Mouse (Mus musculus) heart, embryonic 12.5 days (tissue): ENCODE data around the gene Gja5. TPM values are rescaled to one million over a fixed set of nuclear protein-coding genes. Genes with fewer than 3 reads are reported as not detected.
A peak's percentile ranks its signal among the peaks of the same experiment; 100 is the strongest.

ENCODE experiments used
- ATAC-seq: fragments of 200-750 bp; cut with Nextera tagmentation; 2 replicates; pipeline ENCODE4 v1.8.0; 2017; ENCODE audit warnings: moderate TSS enrichment, moderate library complexity; ENCODE audit not compliant: insufficient number of reproducible peaks, low FRiP score
- H3K27ac ChIP-seq: fragments of 300-500 bp; sonication (generic); 2 replicates; pipeline ENCODE4 v1.5.1; 2016; ENCODE audit warnings: mild to moderate bottlenecking, moderate library complexity; ENCODE audit not compliant: poor library complexity, severe bottlenecking
- H3K27me3 ChIP-seq: fragments of 300-500 bp; sonication (generic); replicated peaks from 2 replicates; pipeline ENCODE4 v1.6.1; 2016; ENCODE audit warnings: mild to moderate bottlenecking, moderate library complexity
- H3K36me3 ChIP-seq: fragments of 300-500 bp; sonication (generic); 2 replicates; pipeline ENCODE4 v1.6.1; 2016; ENCODE audit warnings: mild to moderate bottlenecking, moderate library complexity
- H3K4me1 ChIP-seq: fragments of 300-500 bp; sonication (generic); replicated peaks from 2 replicates; pipeline ENCODE4 v1.6.1; 2016; ENCODE audit warnings: mild to moderate bottlenecking
- H3K4me2 ChIP-seq: fragments of 300-500 bp; sonication (generic); 2 replicates; pipeline ENCODE4 v1.6.1; 2016; ENCODE audit warnings: mild to moderate bottlenecking, moderate library complexity
- H3K4me3 ChIP-seq: fragments of 300-500 bp; sonication (generic); 2 replicates; pipeline ENCODE4 v1.5.1; 2016; ENCODE audit warnings: mild to moderate bottlenecking
- H3K9ac ChIP-seq: fragments of 300-500 bp; sonication (generic); 2 replicates; pipeline ENCODE4 v1.6.1; 2016; ENCODE audit warnings: mild to moderate bottlenecking, moderate library complexity
- H3K9me3 ChIP-seq: fragments of 300-500 bp; sonication (generic); replicated peaks from 2 replicates; pipeline ENCODE4 v1.6.1; 2016; ENCODE audit warnings: mild to moderate bottlenecking, moderate library complexity
- WGBS: fragments of 180-500 bp; shearing (Covaris S2); methylation state at CpG from one replicate; pipeline ENCODE4 v1.1.7; 2016; 5-methylcytosine and 5-hydroxymethylcytosine counted together
- polyA plus RNA-seq: library from polyadenylated mRNA; unstranded; fragments of >200 nt; fragmentation: Nextera tagmentation; extraction: Ambion mirVana; gene quantifications from 2 replicates; pipeline ENCODE4 v1.2.1, GENCODE M21; 2016

Gja5 gene
- polyA plus RNA-seq, 1 experiment from 2014 or later: 151 TPM

GRCm38 (mm10) chr3:96979020-96979419 is 74.5 kb downstream of the Gja5 start:
- WGBS: 79% methylated on average over 3 of the region's 3 CpGs
- H3K27me3 ChIP-seq: no peaks in the 10 kb centered on the region

GRCm38 (mm10) chr3:96981833-96982232 is 77.3 kb downstream of the Gja5 start:
- WGBS: 49% methylated on average over 3 of the region's 3 CpGs
- Histone ChIP-seq H3K4me2 (no peak overlapping the region), H3K4me3 (no peak overlapping the region), H3K9ac (no peak overlapping the region), H3K9me3 (no peaks in the 10 kb centered on the region), H3K4me1 (peaks cover 12% of the 10 kb centered on the region), H3K36me3 (no peaks in the 10 kb centered on the region), H3K27ac (no peak overlapping the region), H3K27me3 (no peaks in the 10 kb centered on the region)
- ATAC-seq: no peak

More at GRCm38 (mm10) chr3:96979020-96979419, 74.5 kb downstream of the Gja5 start:
- Histone ChIP-seq H3K27ac (no peak overlapping the region), H3K4me3 (no peak overlapping the region), H3K4me2 (no peak overlapping the region), H3K4me1 (peaks cover 21% of the 10 kb centered on the region), H3K9me3 (no peaks in the 10 kb centered on the region), H3K9ac (no peak overlapping the region), H3K36me3 (no peaks in the 10 kb centered on the region)
- no peak for ATAC-seq

- no peak overlapping the region for H3K27ac ChIP-seq
- H3K4me3 ChIP-seq: no peak overlapping the region
- no peak overlapping the region for H3K9ac ChIP-seq
- H3K27me3 ChIP-seq: no peaks in the 10 kb centered on the region
- no peak for ATAC-seq
- H3K4me2 ChIP-seq: no peak overlapping the region
- H3K36me3 ChIP-seq: no peaks in the 10 kb centered on the region
- H3K9me3 ChIP-seq: no peaks in the 10 kb centered on the region
- 65% methylated on average over 2 of the region's 2 CpGs for WGBS
- peaks cover 12% of the 10 kb centered on the region for H3K4me1 ChIP-seq
Measured at GRCm38 (mm10) chr3:96982666-96983065, 78.2 kb downstream of the Gja5 start.

GRCm38 (mm10) chr3:96992526-96992925 is 88.0 kb downstream of the Gja5 start:
- H3K9me3 ChIP-seq: no peaks in the 10 kb centered on the region
- no peaks in the 10 kb centered on the region for H3K27me3 ChIP-seq
- H3K4me2 ChIP-seq: no peak overlapping the region
- H3K36me3 ChIP-seq: no peaks in the 10 kb centered on the region
- H3K4me1 ChIP-seq: peaks cover 15% of the 10 kb centered on the region
- H3K27ac ChIP-seq: no peak overlapping the region
- H3K4me3 ChIP-seq: no peak overlapping the region
- H3K9ac ChIP-seq: no peak overlapping the region
- no peak for ATAC-seq
- 35% methylated on average over 3 of the region's 3 CpGs for WGBS

GRCm38 (mm10) chr3:96997770-96998169 is 93.3 kb downstream of the Gja5 start:
- Histone ChIP-seq H3K27ac (no peak overlapping the region), H3K9ac (no peak overlapping the region), H3K9me3 (no peaks in the 10 kb centered on the region), H3K36me3 (no peaks in the 10 kb centered on the region), H3K4me1 (peaks cover 17% of the 10 kb centered on the region), H3K4me3 (no peak overlapping the region), H3K27me3 (peaks cover 11% of the 10 kb centered on the region; the same call in 1 of the 2 replicates), H3K4me2 (no peak overlapping the region)
- no peak for ATAC-seq
- WGBS: 47% methylated on average over 6 of the region's 6 CpGs

GRCm38 (mm10) chr3:97003111-97003510 is 98.6 kb downstream of the Gja5 start:
- no peak overlapping the region for H3K27ac ChIP-seq
- H3K36me3 ChIP-seq: no peaks in the 10 kb centered on the region
- H3K27me3 ChIP-seq: peaks cover 29% of the 10 kb centered on the region
- no peak overlapping the region for H3K9ac ChIP-seq
- peaks cover 6% of the 10 kb centered on the region; the same call in 1 of the 2 replicates for H3K4me1 ChIP-seq
- H3K4me2 ChIP-seq: no peak overlapping the region
- WGBS: 87% methylated on average over 10 of the region's 10 CpGs
- no peak overlapping the region for H3K4me3 ChIP-seq
- no peak for ATAC-seq
- H3K9me3 ChIP-seq: no peaks in the 10 kb centered on the region

- H3K4me2 ChIP-seq: no peak overlapping the region
- no peak for ATAC-seq
- H3K9ac ChIP-seq: no peak overlapping the region
- no peak overlapping the region for H3K27ac ChIP-seq
- H3K4me1 ChIP-seq: 0 out of 2 replicates have a peak, but pooled peaks cover 5% of the 10 kb centered on the region
- 71% methylated on average over 4 of the region's 4 CpGs for WGBS
- H3K9me3 ChIP-seq: no peaks in the 10 kb centered on the region
- peaks cover 31% of the 10 kb centered on the region for H3K27me3 ChIP-seq
- no peaks in the 10 kb centered on the region for H3K36me3 ChIP-seq
- H3K4me3 ChIP-seq: no peak overlapping the region
Measured at GRCm38 (mm10) chr3:97004509-97004908, 100.0 kb downstream of the Gja5 start.

- Histone ChIP-seq H3K36me3 (no peaks in the 10 kb centered on the region), H3K4me3 (no peak overlapping the region), H3K4me2 (no peak overlapping the region), H3K4me1 (0 out of 2 replicates have a peak, but pooled peaks cover 5% of the 10 kb centered on the region), H3K9me3 (no peaks in the 10 kb centered on the region), H3K27me3 (peaks cover 32% of the 10 kb centered on the region), H3K27ac (no peak overlapping the region), H3K9ac (no peak overlapping the region)
- no peak for ATAC-seq
- 65% methylated on average over 3 of the region's 3 CpGs for WGBS
Measured at GRCm38 (mm10) chr3:97007010-97007448, 102.5 kb downstream of the Gja5 start.

GRCm38 (mm10) chr3:97025226-97025625 is 120.7 kb downstream of the Gja5 start:
- no peak overlapping the region for H3K9ac ChIP-seq
- peaks cover 17% of the 10 kb centered on the region for H3K27me3 ChIP-seq
- no peaks in the 10 kb centered on the region for H3K36me3 ChIP-seq
- H3K9me3 ChIP-seq: 0 out of 2 replicates have a peak, but pooled peaks cover 3% of the 10 kb centered on the region
- peaks cover 11% of the 10 kb centered on the region for H3K4me1 ChIP-seq
- 58% methylated on average over 5 of the region's 5 CpGs for WGBS
- no peak overlapping the region for H3K27ac ChIP-seq
- no peak overlapping the region for H3K4me2 ChIP-seq
- no peak for ATAC-seq
- no peak overlapping the region for H3K4me3 ChIP-seq

GRCm38 (mm10) chr3:97032053-97032496 is 127.6 kb downstream of the Gja5 start:
- Histone ChIP-seq H3K4me3 (peak overlapping the region; percentile 51), H3K4me2 (peak overlapping the region; percentile 65), H3K9me3 (0 out of 2 replicates have a peak, but pooled peaks cover 3% of the 10 kb centered on the region), H3K27ac (peak overlapping the region; percentile 80), H3K9ac (peak overlapping the region; percentile 70), H3K4me1 (peaks cover 49% of the 10 kb centered on the region), H3K27me3 (peaks cover 41% of the 10 kb centered on the region), H3K36me3 (no peaks in the 10 kb centered on the region)
- ATAC-seq: peak; percentile 58
- 0% methylated on average over 10 of the region's 10 CpGs for WGBS

- Histone ChIP-seq H3K4me2 (peak overlapping the region; percentile 65), H3K9me3 (no peaks in the 10 kb centered on the region), H3K27me3 (peaks cover 36% of the 10 kb centered on the region), H3K27ac (peak overlapping the region; percentile 41), H3K4me3 (no peak overlapping the region), H3K4me1 (peaks cover 82% of the 10 kb centered on the region), H3K9ac (no peak overlapping the region), H3K36me3 (no peaks in the 10 kb centered on the region)
- 84% methylated on average over 3 of the region's 3 CpGs for WGBS
- no peak for ATAC-seq
Measured at GRCm38 (mm10) chr3:97035558-97035957, 131.1 kb downstream of the Gja5 start.

- no peak for ATAC-seq
- Histone ChIP-seq H3K27me3 (peaks cover 30% of the 10 kb centered on the region), H3K27ac (peak overlapping the region; percentile 60; the same call in 1 of the 2 replicates), H3K4me2 (no peak overlapping the region), H3K4me3 (no peak overlapping the region), H3K4me1 (peaks cover 68% of the 10 kb centered on the region), H3K9ac (no peak overlapping the region), H3K36me3 (no peaks in the 10 kb centered on the region), H3K9me3 (no peaks in the 10 kb centered on the region)
- 53% methylated on average over 6 of the region's 6 CpGs for WGBS
Measured at GRCm38 (mm10) chr3:97037119-97037518, 132.6 kb downstream of the Gja5 start.
